Mouse (Mus musculus) left cerebral cortex, adult 2 months (tissue): Measurements from ENCODE around the gene Trappc6b. TPM values are rescaled to one million over a fixed set of nuclear protein-coding genes. Genes with fewer than 3 reads are reported as not detected.
A peak's percentile ranks its signal among the peaks of the same experiment; 100 is the strongest.

Experiments used
- DNase-seq, 2 experiments: peaks; one replicate each; pipeline ENCODE4 v3.0.0; 2021 to 2022; ENCODE audit warnings: low spot score in 2 of 2, mixed read lengths in 1 of 2; ENCODE audit errors: extremely low spot score in 1 of 2
- H3K27ac ChIP-seq: fragments of 200-600 bp; 2 replicates; pipeline ENCODE4 v1.8.1; 2022
- H3K4me3 ChIP-seq: fragments of 200-600 bp; 2 replicates; pipeline ENCODE4 v1.8.1; 2022
- CTCF ChIP-seq: fragments of 200-600 bp; IDR thresholded peaks from 2 replicates; pipeline ENCODE4 v1.8.1; 2022; ENCODE audit warnings: antibody characterized with exemption, mild to moderate bottlenecking, moderate library complexity
- intact Hi-C: fragments of 180-260 bp; cut with DNase I; formaldehyde crosslinking; loops from one replicate; pipeline ENCODE4 v1.15.1; 2025
- long read RNA-seq, 2 experiments: library from polyadenylated mRNA; stranded (forward); transcript quantifications; one replicate each; pipeline ENCODE4 v2.0.0; 2021; ENCODE audit warnings: borderline mapping rate in 2 of 2
- total RNA-seq, 2 experiments: library from RNA; stranded (reverse); gene quantifications; 2 replicates each; pipeline ENCODE4 v1.2.3; 2021

Trappc6b gene
- 100 to 1,000 TPM; 107 to 121 TPM for total RNA-seq
- long read RNA-seq, experiment 1, transcript Trappc6b-201 (6 exons, 1,255 nt) = major isoform, 40 of 54 reads
- long read RNA-seq, experiment 1, partial matches to known transcripts = 6 of 54 reads
- long read RNA-seq, experiment 1, other reads (novel, unspliced or antisense) = 7 of 54 reads
- long read RNA-seq, experiment 2, transcript Trappc6b-201 (6 exons, 1,255 nt) = major isoform, 35 of 47 reads
- long read RNA-seq, experiment 2, partial matches to known transcripts = 7 of 47 reads
- long read RNA-seq, experiment 2, other reads (novel, unspliced or antisense) = 4 of 47 reads

DNA sequence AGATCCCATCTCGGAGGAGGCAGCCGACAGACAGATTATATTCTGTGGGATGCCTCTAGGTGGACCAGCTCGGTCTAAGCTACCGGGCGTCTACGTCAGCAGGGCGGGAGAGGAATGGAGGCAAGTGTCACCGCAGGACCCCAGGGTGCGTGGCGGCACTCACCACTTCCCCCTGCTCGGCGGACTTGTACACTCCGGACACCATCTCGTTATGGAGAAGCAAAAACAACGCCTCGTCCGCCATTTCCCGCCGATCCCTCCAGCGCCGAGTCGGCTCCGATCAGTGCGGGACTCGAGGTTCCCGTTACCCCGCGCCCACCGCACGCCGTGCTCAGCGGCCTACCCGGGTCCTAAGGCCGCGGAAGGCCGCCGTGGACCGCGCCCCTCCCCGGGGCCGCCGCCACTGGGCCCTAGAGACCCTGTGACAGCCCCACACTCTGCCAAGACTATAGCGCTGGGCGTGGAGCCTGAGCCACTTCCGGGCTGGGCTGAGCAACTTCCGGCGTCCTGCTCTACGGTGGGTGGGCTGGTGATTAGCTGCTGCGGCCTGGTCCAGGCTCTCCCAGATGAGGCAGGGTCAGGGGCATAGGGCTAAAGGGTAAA, at the start of gene Trappc6b:
TSS of gene Trappc6b (minus strand) at position 480 of the 603 bp plus-strand sequence.
- H3K4me3 ChIP-seq = peak within 1 kb of the TSS; percentile 72
- intact Hi-C loops = loop anchor here (2.0 kb wide), 1 partner anchor 70 kb away; no protein-coding TSS in a partner anchor
- peak within 1 kb of the TSS; percentile 95 for H3K27ac ChIP-seq
- peak; percentile 35 for TF ChIP-seq CTCF
- peak; percentile 77 to 79 for DNase-seq

DNA sequence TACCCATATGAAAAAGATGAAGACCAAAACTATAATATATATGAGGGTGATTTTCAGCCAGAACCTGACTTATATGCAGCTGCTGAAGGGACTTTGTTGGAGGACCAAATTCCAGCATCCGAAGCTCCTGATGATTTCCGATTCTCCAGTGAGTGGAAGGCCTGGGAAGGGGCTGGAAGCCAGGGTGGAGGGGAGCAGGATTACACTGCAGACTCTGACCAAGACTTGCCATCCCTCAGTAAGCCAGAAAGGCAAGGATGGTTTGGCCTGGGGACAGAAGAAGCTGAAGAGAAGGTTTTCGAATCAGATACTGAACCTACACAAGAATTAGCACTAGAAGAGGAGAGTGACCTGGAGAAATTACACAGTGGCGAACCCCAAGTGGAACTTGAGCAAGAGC, 46.7 kb upstream of the Trappc6b start:
- Histone ChIP-seq H3K27ac (no peak overlapping the region), H3K4me3 (no peak overlapping the region)
- no peak for TF ChIP-seq CTCF
- DNase-seq = no peak
- intact Hi-C loops = no loop called here

GRCm38 (mm10) chr12:59106491-59106890, 45.2 kb upstream of the Trappc6b start:
- H3K4me3 ChIP-seq = no peak overlapping the region
- no peak for TF ChIP-seq CTCF
- intact Hi-C loops = no loop called here
- no peak for DNase-seq
- H3K27ac ChIP-seq = no peak overlapping the region

DNA sequence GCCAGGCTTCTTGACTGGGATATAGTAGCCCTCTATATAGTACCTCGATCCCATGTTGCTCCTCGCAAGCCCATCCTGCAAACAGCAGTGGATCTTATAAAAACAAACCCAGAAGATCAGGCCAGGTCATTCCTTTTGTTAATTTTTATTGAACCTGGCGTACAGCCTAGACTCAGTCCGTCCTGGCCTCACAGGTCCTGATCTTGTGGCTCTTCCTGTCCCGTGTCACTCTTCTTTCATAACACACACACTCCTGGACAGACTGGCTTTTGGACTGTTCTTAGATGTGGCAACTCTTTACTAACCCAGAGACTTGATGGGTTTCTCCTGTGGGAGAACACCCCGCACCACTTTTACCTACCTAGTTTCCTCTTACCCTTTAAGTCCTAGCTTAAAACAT, 44.6 kb upstream of the Trappc6b start:
- DNase-seq = no peak
- intact Hi-C loops = no loop called here
- TF ChIP-seq CTCF = no peak
- Histone ChIP-seq H3K27ac (no peak overlapping the region), H3K4me3 (no peak overlapping the region)

DNA sequence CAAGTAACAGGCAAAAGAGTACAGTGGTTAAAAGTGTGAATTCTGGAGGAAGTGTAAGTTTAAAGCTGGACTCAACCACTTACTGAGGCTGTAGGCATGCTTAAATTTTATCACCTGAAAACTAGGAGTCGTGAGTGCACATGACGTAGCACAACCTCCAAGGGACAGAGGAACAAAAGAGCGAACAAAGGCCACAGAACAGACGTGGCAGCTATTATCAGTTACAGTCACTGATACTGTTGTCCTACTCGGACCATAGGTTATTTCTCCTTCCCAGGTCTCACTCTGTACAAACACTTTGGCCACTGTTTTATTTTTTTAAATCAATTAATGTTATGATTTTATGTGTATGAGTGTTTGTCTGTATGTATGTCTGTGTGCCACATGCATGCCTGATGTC, 43.5 kb upstream of the Trappc6b start:
- intact Hi-C loops = no loop called here
- no peak overlapping the region for H3K27ac ChIP-seq
- no peak for TF ChIP-seq CTCF
- DNase-seq = no peak
- no peak overlapping the region for H3K4me3 ChIP-seq

DNA sequence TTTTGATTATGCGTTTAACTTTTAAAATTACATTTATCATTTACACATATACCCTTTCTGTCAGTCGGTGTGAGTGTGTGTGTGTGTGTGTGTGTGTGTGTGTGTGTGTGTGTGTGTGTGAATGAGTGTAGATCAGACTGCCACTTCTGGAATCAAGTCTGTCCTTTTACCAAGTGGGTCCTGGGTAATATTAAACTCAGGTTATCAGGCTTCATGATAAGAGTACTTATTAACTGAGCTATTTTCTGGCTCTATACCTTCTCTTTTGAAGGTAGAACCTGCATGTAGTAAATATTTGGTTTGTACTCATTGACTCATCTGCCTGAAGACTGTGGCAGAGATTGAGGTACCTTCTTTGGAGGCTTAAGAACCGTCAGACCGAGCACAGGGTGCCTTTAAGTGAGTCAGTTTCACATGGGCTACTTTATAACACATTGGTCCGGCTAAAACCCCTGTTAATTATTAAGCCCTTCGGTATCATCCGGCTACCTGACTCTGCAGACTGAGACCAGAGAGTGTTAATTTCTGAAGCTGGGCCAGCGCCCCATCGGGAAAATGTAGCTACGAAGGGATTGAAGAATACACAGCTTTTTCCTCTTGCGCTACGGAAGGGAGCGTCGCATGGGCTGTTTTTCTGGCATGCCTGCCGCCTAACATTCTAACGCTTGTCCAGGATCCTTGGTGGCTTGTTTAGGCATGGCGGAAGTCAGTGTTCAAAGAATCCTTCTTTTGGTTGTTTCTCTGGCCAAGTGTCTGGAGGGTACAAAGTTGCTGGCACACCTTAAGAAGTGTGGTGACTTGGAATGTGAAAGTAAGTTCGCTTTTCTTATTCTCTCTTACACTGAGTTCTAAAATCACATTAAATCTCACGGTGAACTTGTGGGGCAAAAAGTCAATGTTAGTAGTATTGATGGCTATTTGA, 34.1 kb upstream of the Trappc6b start, which contains the start of gene Mia2:
TSS of gene Mia2 (plus strand) at position 696 of the 922 bp plus-strand sequence.
- no peak within 1 kb of the TSS for H3K27ac ChIP-seq
- no peak within 1 kb of the TSS for H3K4me3 ChIP-seq
- no peak for TF ChIP-seq CTCF
- intact Hi-C loops = no loop called here
- no peak for DNase-seq

- DNase-seq = no peak
- H3K4me3 ChIP-seq = no peak overlapping the region
- TF ChIP-seq CTCF = no peak
- H3K27ac ChIP-seq = no peak overlapping the region
- intact Hi-C loops = no loop called here
Observed at GRCm38 (mm10) chr12:59093543-59093942, 32.3 kb upstream of the Trappc6b start.

- intact Hi-C loops = no loop called here
- no peak overlapping the region for H3K4me3 ChIP-seq
- no peak overlapping the region for H3K27ac ChIP-seq
- no peak for DNase-seq
- no peak for TF ChIP-seq CTCF
Observed at GRCm38 (mm10) chr12:59086171-59086570, 24.9 kb upstream of the Trappc6b start.

GRCm38 (mm10) chr12:59084446-59084845, 23.2 kb upstream of the Trappc6b start:
- intact Hi-C loops = no loop called here
- Histone ChIP-seq H3K27ac (no peak overlapping the region), H3K4me3 (no peak overlapping the region)
- no peak for DNase-seq
- no peak for TF ChIP-seq CTCF

- intact Hi-C loops = no loop called here
- Histone ChIP-seq H3K27ac (no peak overlapping the region), H3K4me3 (no peak overlapping the region)
- TF ChIP-seq CTCF = no peak
- no peak for DNase-seq
Observed at GRCm38 (mm10) chr12:59080461-59080860, 19.2 kb upstream of the Trappc6b start.

DNA sequence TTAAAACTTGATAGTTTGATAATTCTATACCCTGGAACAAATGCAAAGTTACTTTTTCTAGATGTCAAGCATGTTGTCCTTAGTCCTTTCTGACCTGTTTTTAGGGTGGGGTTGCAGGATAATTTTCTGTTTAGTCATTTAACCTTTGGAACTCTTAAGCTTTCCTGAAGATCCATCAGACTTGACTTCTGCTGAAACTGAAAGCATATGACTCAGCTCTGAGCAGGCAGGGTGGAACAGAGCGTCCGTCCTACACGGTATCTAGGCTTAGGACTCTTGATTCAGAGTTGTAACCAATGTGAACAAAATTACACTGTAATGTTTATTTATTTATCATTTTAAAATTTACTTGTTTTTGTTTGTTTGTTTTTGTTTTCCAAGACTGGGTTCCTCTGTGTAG, 16.6 kb upstream of the Trappc6b start:
- H3K27ac ChIP-seq = no peak overlapping the region

GRCm38 (mm10) chr12:59076996-59077395, 15.7 kb upstream of the Trappc6b start:
- intact Hi-C loops = no loop called here
- no peak overlapping the region for H3K27ac ChIP-seq
- TF ChIP-seq CTCF = no peak
- H3K4me3 ChIP-seq = no peak overlapping the region
- DNase-seq = no peak

More for the DNA sequence above, 16.6 kb upstream of the Trappc6b start:
- no peak overlapping the region for H3K4me3 ChIP-seq
- DNase-seq = no peak
- TF ChIP-seq CTCF = no peak
- intact Hi-C loops = no loop called here
